Mouse (Mus musculus): ENCODE data around the gene Mxi1. TPM values are rescaled to one million over a fixed set of nuclear protein-coding genes. Genes with fewer than 3 reads are reported as not detected.

Mxi1 gene
- polyA plus RNA-seq, 1 experiment from 2014 or later, result 42.7 TPM

- H3K27me3 ChIP-seq (replicated peaks), result no peaks in the 10 kb centered on the region
- H3K4me2 ChIP-seq, result no peak overlapping the region
- H3K4me3 ChIP-seq, result no peak overlapping the region
- WGBS, result 73% methylated on average over 7 of the region's 7 CpGs
- H3K4me1 ChIP-seq (replicated peaks), result peaks cover 7% of the 10 kb centered on the region; the same call in 1 of the 2 replicates
- no peak overlapping the region for H3K9ac ChIP-seq
- ATAC-seq (ENCODE audit: insufficient number of reproducible peaks, low FRiP score), result no peak
- H3K36me3 ChIP-seq, result no peaks in the 10 kb centered on the region
- no peak overlapping the region for H3K27ac ChIP-seq (ENCODE audit: poor library complexity, severe bottlenecking)
- no peaks in the 10 kb centered on the region for H3K9me3 ChIP-seq (replicated peaks)
Observed at GRCm38 (mm10) chr19:53303382-53303781, 6.9 kb upstream of the Mxi1 start.

GRCm38 (mm10) chr19:53305621-53306020 lies 4.7 kb upstream of the Mxi1 start:
- Histone ChIP-seq H3K36me3 (no peaks in the 10 kb centered on the region), H3K27ac (ENCODE audit: poor library complexity, severe bottlenecking) (no peak overlapping the region), H3K9me3 (replicated peaks) (no peaks in the 10 kb centered on the region), H3K4me3 (no peak overlapping the region), H3K4me2 (no peak overlapping the region), H3K4me1 (replicated peaks) (0 out of 2 replicates have a peak, but pooled peaks cover 3% of the 10 kb centered on the region), H3K9ac (no peak overlapping the region), H3K27me3 (replicated peaks) (no peaks in the 10 kb centered on the region)
- ATAC-seq (ENCODE audit: insufficient number of reproducible peaks, low FRiP score), result no peak
- WGBS, result 80% methylated on average over 8 of the region's 8 CpGs

- no peak overlapping the region for H3K9ac ChIP-seq
- H3K9me3 ChIP-seq (replicated peaks), result no peaks in the 10 kb centered on the region
- H3K36me3 ChIP-seq, result no peaks in the 10 kb centered on the region
- ATAC-seq (ENCODE audit: insufficient number of reproducible peaks, low FRiP score), result no peak
- 0 out of 2 replicates have a peak, but pooled peaks cover 3% of the 10 kb centered on the region for H3K4me1 ChIP-seq (replicated peaks)
- H3K27me3 ChIP-seq (replicated peaks), result no peaks in the 10 kb centered on the region
- H3K4me2 ChIP-seq, result no peak overlapping the region
- no peak overlapping the region for H3K27ac ChIP-seq (ENCODE audit: poor library complexity, severe bottlenecking)
- WGBS, result 41% methylated on average over 11 of the region's 11 CpGs
- H3K4me3 ChIP-seq, result no peak overlapping the region
Observed at GRCm38 (mm10) chr19:53306706-53307105, 3.6 kb upstream of the Mxi1 start.

GRCm38 (mm10) chr19:53307219-53307618 lies 3.1 kb upstream of the Mxi1 start:
- H3K27me3 ChIP-seq (replicated peaks), result no peaks in the 10 kb centered on the region
- no peaks in the 10 kb centered on the region for H3K36me3 ChIP-seq
- no peak overlapping the region for H3K27ac ChIP-seq (ENCODE audit: poor library complexity, severe bottlenecking)
- H3K4me2 ChIP-seq, result no peak overlapping the region
- H3K4me3 ChIP-seq, result no peak overlapping the region
- H3K9me3 ChIP-seq (replicated peaks), result no peaks in the 10 kb centered on the region
- no peak for ATAC-seq (ENCODE audit: insufficient number of reproducible peaks, low FRiP score)
- 0 out of 2 replicates have a peak, but pooled peaks cover 3% of the 10 kb centered on the region for H3K4me1 ChIP-seq (replicated peaks)
- H3K9ac ChIP-seq, result no peak overlapping the region
- WGBS, result 48% methylated on average over 6 of the region's 6 CpGs

- Histone ChIP-seq H3K4me2 (0 out of 2 replicates have a peak overlapping the region, but pooled peaks have one; percentile 6), H3K9ac (no peak overlapping the region), H3K4me3 (no peak overlapping the region), H3K27me3 (replicated peaks) (no peaks in the 10 kb centered on the region), H3K9me3 (replicated peaks) (no peaks in the 10 kb centered on the region), H3K4me1 (replicated peaks) (peaks cover 7% of the 10 kb centered on the region), H3K36me3 (no peaks in the 10 kb centered on the region), H3K27ac (ENCODE audit: poor library complexity, severe bottlenecking) (no peak overlapping the region)
- ATAC-seq (ENCODE audit: insufficient number of reproducible peaks, low FRiP score), result no peak
- WGBS, result 22% methylated on average over 4 of the region's 4 CpGs
Observed at GRCm38 (mm10) chr19:53309631-53310030, 687 bp upstream of the Mxi1 start.

GRCm38 (mm10) chr19:53310771-53311523 lies 629 bp downstream of the Mxi1 start:
- peak overlapping the region; percentile 82 for H3K4me3 ChIP-seq
- peak overlapping the region; percentile 82 for H3K4me2 ChIP-seq
- H3K9ac ChIP-seq, result peak overlapping the region; percentile 93
- WGBS, result under 1% methylated on average over 48 of the region's 48 CpGs
- H3K27me3 ChIP-seq (replicated peaks), result no peaks in the 10 kb centered on the region
- no peak for ATAC-seq (ENCODE audit: insufficient number of reproducible peaks, low FRiP score)
- H3K27ac ChIP-seq (ENCODE audit: poor library complexity, severe bottlenecking), result peak overlapping the region; percentile 98
- H3K4me1 ChIP-seq (replicated peaks), result peaks cover 18% of the 10 kb centered on the region
- H3K9me3 ChIP-seq (replicated peaks), result no peaks in the 10 kb centered on the region
- no peaks in the 10 kb centered on the region for H3K36me3 ChIP-seq

GRCm38 (mm10) chr19:53311524-53312335 lies 1.4 kb downstream of the Mxi1 start:
- ATAC-seq (ENCODE audit: insufficient number of reproducible peaks, low FRiP score), result no peak
- Histone ChIP-seq H3K4me1 (replicated peaks) (peaks cover 18% of the 10 kb centered on the region), H3K27ac (ENCODE audit: poor library complexity, severe bottlenecking) (peak overlapping the region; percentile 98), H3K36me3 (no peaks in the 10 kb centered on the region), H3K4me3 (peak overlapping the region; percentile 82), H3K27me3 (replicated peaks) (no peaks in the 10 kb centered on the region), H3K9me3 (replicated peaks) (no peaks in the 10 kb centered on the region), H3K4me2 (peak overlapping the region; percentile 82), H3K9ac (peak overlapping the region; percentile 93)
- 0% methylated on average over 36 of the region's 37 CpGs for WGBS

- Histone ChIP-seq H3K27ac (ENCODE audit: poor library complexity, severe bottlenecking) (peak overlapping the region; percentile 98), H3K4me2 (peak overlapping the region; percentile 82), H3K9ac (peak overlapping the region; percentile 93), H3K36me3 (no peaks in the 10 kb centered on the region), H3K4me3 (peak overlapping the region; percentile 82), H3K4me1 (replicated peaks) (peaks cover 15% of the 10 kb centered on the region), H3K27me3 (replicated peaks) (no peaks in the 10 kb centered on the region), H3K9me3 (replicated peaks) (no peaks in the 10 kb centered on the region)
- under 1% methylated on average over 26 of the region's 26 CpGs for WGBS
- ATAC-seq (ENCODE audit: insufficient number of reproducible peaks, low FRiP score), result peak; percentile 4; the same call in 1 of the 2 replicates
Observed at GRCm38 (mm10) chr19:53312336-53312871, 2.1 kb downstream of the Mxi1 start.

- H3K36me3 ChIP-seq, result no peaks in the 10 kb centered on the region
- H3K27me3 ChIP-seq (replicated peaks), result no peaks in the 10 kb centered on the region
- WGBS, result under 1% methylated on average over 63 of the region's 63 CpGs
- H3K27ac ChIP-seq (ENCODE audit: poor library complexity, severe bottlenecking), result peak overlapping the region; percentile 98
- H3K4me2 ChIP-seq, result peak overlapping the region; percentile 82
- H3K9me3 ChIP-seq (replicated peaks), result no peaks in the 10 kb centered on the region
- peak; percentile 58 for ATAC-seq (ENCODE audit: insufficient number of reproducible peaks, low FRiP score)
- peaks cover 17% of the 10 kb centered on the region for H3K4me1 ChIP-seq (replicated peaks)
- peak overlapping the region; percentile 93 for H3K9ac ChIP-seq
- peak overlapping the region; percentile 82 for H3K4me3 ChIP-seq
Observed at GRCm38 (mm10) chr19:53312951-53313683, 2.8 kb downstream of the Mxi1 start.

- peak overlapping the region; percentile 98 for H3K27ac ChIP-seq (ENCODE audit: poor library complexity, severe bottlenecking)
- no peaks in the 10 kb centered on the region for H3K36me3 ChIP-seq
- H3K9me3 ChIP-seq (replicated peaks), result no peaks in the 10 kb centered on the region
- H3K27me3 ChIP-seq (replicated peaks), result no peaks in the 10 kb centered on the region
- H3K9ac ChIP-seq, result peak overlapping the region; percentile 93
- H3K4me3 ChIP-seq, result peak overlapping the region; percentile 82
- H3K4me1 ChIP-seq (replicated peaks), result peaks cover 25% of the 10 kb centered on the region
- peak overlapping the region; percentile 82 for H3K4me2 ChIP-seq
- ATAC-seq (ENCODE audit: insufficient number of reproducible peaks, low FRiP score), result peak; percentile 88
- WGBS, result under 1% methylated on average over 52 of the region's 52 CpGs
Observed at GRCm38 (mm10) chr19:53313684-53314443, 3.5 kb downstream of the Mxi1 start.
